Mouse (Mus musculus) left cerebral cortex, adult 8-10 months (tissue): ENCODE results near the gene Cmip. TPM values are rescaled to one million over a fixed set of nuclear protein-coding genes. Genes with fewer than 3 reads are reported as not detected.

ENCODE experiments used
- DNase-seq, 2 experiments: peaks; one replicate each; pipeline ENCODE4 v3.0.0; 2022; ENCODE audit warnings: low spot score in 2 of 2
- total RNA-seq, 4 experiments: library from RNA; stranded (reverse); gene quantifications; 2 replicates each; pipeline ENCODE4 v1.2.4; 2022

Gene Cmip
- total RNA-seq, 4 experiments from 2014 or later = 268 to 292 (median 275) TPM

DNA sequence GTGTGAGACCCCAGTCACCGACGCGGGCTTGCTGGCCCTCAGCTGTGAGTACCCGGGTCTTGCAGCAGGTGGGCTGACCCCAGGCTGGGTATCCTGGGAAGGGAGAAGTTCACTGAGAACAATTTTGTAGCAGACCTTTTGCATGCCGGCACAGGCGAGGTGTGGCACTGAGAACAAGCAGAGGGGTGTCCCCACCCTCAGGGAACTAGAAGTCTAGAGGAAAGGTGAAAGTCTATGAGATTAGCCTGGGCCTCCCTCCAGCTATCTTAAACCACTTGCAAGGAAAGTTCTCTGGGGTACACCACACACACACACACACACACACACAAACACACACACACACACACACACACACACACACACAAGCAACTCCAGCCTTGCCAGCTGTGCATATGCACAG lies 198.8 kb downstream of the Cmip start:
- no peak for DNase-seq

DNA sequence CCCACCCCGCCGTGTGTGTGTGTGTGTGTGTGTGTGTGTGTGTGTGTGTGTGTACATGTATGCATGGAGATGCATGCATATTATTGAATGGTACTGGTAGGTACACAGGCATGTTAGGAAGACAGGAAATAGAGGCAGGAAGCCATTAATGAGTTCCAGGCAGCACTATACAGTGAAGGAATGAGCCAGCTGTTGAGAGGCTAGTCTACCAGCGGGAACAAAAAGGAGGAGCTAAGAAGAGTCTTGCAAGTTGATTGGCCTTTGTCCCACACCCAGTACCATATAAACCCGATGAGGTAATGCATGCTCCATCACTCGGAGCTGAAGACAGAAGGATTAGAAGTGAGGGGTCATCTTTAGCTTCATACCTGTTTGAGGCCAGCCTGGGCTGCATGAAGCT lies 201.6 kb downstream of the Cmip start:
- DNase-seq = no peak

DNA sequence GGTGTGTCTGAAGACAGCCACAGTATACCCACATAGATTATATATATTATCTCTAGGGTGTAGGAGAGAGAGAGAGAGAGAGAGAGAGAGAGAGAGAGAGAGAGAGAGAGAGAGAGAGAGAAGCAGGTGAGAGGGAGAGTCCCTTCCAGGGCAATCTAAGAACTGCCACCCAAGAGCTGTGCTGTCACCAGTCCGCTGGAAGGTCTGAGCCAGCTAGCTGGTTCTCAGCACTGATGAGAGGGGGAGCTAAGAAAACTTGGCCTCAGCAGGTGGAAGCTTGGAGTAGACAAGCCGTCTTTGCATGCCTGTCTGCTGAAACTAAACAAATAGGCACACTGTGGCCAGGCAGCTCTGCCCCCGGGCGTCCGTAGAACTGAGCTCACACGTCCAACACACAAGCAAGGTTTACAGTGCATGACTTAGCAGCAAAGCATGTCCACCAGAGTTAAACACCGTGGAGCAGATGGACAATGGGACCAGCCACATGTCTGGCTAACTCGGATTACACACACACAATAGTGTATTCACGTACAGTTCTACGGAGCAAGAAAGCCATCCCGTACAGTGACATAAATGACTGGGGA lies 205.9 kb downstream of the Cmip start:
- DNase-seq = no peak

DNA sequence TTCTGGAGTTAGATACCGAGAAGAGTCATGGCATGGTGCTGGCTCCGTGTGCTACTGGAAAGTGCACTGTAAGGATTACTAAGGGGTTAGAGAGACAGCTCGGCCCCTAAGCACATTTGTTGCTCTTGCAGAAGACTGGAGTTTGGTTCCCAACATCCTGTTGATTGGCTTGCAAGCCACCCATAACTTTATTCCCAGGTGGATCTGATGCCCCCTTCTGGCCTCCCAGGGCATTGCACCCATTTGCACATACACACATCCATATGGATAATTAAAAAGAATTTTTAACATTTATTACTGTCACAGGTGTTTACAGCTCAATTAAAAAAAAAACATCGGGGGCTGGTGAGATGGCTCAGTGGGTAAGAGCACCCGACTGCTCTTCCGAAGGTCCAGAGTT lies 207.7 kb downstream of the Cmip start:
- no peak for DNase-seq

DNA sequence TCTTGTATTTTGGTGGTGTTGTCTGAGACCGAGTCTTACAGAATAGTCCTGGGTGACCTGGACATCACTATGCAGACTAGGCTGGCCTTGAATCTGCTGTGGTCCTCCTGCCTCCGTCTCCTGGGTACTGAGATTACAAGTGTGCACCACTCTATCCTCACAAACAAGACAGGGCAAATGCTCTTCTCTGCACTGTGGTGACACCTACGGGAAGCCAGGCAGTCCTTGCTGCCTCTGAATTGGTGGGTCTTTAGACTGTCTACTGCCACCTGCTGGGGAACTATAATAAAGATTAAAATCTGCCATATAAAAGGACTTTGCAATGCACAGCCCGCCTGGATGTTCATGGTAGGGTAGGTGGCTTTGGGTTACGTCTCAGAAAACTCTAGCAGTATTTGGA lies 208.4 kb downstream of the Cmip start:
- DNase-seq = no peak

DNA sequence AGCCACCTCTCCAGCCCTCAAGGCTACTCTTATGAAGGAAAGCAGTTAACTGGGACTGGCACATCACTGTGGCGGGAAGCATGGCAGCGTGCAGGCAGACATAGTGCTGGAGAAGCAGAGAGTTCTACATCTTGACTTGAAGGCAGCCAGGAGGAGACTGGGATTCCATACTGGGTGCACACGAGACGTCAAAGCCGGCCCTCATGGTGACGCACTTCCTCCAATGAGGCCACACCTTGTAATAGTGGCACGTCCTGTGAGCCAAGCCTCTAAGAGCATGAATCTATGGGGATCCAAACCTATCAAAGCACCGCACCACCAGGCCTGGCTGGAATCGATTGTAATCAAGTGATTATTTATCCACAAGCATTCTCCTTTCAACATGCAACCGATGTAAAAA lies 210.6 kb downstream of the Cmip start:
- DNase-seq = no peak

DNA sequence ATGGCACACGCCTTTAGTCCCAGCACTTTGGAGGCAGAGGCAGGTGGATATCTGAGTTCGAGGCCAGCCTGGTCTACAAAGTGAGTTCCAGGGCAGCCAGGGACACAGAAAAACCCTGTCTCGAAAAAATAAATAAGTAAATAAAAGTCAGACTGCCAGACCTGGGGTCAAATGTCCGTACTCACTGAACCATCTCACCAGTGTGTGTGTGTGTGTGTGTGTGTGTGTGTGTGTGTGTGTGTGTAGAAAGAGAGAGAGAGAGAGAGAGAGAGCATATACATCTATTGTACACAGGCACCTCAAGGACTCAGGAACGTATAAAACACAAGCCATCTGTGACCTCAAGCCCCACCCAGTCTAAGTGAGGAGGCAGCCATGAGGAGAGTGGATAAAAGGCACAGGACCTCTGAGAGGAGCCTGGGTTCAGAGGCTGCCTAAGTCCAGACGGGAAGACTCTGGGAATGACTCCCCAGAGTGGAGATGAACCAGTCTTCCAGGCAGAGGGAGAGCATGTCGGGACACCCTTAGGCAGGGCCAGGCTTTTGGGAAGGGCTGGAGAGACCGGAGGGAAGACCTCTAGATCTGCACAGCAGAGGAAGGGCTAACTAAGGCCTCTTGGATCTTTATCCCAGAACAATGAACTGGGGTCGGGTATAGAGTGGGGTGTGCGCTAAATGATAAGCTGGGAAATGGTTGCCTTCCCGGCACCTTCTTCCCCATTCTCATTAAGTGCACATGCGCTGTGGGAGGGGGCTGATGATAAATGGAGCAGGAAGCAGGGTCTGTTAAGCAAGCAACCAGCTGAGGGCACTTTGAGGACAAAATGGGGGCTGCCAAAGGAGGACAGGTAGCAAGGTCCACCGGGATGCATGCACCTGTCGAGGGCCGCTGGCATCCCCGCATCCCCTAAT lies 212.8 kb downstream of the Cmip start:
- no peak for DNase-seq

DNA sequence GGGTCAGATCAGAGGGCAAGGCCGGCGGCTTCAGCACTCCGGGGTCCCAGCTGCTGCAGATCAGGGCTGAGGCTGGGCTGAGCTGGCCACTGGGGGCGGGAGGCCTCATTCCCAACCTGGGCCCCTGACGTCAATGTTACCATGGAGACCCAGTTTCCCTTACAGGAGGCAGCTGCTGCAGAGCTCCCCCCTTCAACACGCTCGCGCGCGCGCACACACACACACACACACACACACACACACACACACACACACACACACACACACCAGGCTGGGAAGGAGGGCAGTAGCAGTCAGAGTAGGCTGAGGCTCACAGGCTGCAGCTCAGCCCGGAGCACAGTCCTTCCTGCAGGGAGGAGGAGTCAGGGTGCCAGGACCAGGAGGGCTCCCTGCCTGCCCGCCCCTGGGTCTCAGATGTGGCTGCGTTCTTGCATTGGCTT lies 213.5 kb downstream of the Cmip start:
- DNase-seq = peak; percentile 52 to 92

DNA sequence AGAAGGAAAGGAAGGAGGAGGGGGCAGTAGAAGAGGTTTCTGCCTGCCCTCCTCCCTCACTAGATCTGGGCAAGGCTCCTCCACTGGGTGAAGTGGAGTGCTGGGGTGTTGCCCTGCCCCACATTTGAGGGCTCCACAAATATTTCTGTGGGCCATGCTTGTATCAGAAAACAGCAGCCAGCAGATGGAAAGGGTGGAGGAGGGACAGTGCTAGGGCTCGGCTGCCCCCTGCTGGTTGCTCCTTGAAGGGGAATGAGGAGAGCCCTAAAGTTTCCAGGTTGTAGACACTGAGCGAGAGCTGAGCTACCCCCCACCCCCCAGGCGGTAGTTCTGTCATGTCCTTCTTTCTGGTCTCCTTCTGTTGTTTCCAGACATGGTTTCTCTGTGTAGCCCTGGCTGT lies 214.3 kb downstream of the Cmip start:
- peak in 1 of 2 experiments; percentile 74 for DNase-seq

DNA sequence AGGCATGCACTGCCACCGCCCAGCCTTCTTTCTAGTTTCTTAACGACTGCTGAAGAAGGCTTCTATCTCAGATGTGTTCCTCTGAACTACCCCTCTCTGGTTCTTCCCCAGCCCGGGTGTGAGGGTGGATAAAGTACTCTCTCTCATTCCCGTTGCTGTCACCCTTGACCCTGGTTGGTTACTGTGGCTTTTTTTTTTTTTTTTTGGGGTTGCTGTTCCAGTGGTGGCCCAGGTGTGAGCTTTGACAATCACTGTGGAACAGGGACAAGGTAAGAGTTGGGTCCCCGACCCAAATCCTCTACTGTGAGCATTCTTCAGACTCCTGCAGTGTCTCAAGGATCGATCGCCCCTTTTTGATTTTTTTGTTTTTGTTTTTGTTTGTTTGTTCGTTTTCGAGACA lies 214.8 kb downstream of the Cmip start:
- DNase-seq = no peak

DNA sequence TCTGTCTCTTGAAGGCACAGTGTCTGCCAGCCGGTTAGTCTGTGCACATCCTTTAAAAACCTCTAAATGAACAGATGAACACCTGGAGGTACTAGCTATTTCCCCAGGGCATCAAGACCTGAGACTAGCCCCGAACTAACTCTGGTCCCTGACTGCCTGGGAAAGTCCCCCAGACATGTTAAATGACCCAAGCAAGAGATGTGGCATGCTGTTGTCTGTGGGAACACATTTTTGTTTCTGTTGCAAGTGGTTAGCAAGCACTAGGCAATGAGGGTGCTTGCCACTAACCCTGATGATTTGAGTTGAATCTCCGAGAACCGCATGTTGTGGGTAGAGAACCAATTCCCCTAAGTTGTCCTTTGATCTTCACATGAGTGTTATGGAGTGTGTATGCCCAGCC lies 215.5 kb downstream of the Cmip start:
- no peak for DNase-seq

DNA sequence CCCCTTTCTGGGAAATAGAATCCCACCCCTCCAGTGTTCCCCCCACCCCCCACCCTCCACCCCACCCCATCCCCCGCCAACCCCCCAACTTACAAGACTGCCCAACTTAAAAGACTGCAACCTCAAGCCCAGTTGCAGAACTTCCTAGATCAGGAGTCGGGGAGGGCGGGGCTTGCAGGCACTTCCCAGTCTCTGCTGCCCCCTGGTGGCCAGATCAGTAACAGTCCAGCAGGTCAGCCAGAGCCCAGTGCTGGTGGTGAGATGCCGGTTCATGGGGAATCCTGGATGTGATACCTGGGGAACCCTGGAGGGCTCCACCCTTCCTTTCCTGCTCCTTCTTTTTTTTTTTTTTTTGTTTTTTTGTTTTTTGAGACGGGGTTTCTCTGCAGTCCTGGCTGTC lies 218.1 kb downstream of the Cmip start:
- peak; percentile 73 for DNase-seq

DNA sequence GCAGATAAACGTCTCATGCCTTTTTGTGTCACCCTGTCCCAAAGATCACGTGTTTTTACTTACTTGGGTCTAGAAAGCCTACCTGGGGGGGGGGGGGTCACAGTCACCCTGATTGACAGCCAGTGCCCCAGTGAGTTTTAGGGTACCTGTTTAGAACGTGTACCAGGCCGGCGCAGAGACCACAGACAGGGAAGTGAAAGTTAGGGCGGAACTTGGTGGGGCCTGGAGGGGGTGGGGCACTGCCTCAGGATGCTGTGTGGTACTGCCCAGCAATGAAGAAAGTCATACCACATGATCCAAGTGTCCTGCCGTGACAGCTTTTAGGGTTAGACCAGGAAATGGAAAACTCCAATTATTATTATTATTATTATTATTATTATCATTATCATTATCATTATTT lies 219.0 kb downstream of the Cmip start:
- DNase-seq = no peak

DNA sequence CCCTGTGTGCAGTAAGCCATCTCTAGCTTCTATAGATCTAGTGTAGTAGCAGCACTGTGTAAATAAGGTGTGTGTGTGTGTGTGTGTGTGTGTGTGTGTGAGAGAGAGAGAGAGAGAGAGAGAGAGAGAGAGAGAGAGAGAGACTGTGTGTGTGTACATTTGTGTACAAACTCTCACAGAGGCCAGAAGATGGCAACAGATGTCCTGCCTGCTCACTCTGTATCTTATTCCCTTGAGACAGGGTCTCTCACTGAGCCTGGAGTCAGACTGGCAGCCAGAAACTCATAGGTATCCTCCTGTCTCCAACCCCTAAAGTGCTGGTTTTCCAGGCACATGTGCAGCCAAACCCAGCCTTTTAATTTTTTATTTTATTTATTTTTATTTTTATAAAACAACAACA lies 221.2 kb downstream of the Cmip start:
- DNase-seq = no peak

DNA sequence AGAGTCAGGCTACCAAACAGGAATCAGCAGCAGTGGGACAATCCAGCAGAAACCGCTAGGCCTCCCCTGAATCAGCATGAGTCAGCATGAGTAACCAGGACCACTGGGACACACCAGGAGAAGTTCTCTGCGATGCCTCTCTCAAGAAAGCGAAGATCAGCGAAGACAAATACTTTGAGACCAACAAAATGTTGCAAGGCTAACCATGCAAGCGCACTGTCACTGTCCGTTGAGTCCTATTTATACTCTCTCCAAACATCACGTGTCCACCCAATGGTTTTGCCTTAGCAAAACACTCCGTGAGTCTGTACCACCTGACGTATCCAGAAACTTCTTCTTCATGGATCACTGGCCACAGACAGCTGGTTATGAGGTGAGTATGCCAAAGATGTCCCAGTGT lies 223.1 kb downstream of the Cmip start:
- no peak for DNase-seq

DNA sequence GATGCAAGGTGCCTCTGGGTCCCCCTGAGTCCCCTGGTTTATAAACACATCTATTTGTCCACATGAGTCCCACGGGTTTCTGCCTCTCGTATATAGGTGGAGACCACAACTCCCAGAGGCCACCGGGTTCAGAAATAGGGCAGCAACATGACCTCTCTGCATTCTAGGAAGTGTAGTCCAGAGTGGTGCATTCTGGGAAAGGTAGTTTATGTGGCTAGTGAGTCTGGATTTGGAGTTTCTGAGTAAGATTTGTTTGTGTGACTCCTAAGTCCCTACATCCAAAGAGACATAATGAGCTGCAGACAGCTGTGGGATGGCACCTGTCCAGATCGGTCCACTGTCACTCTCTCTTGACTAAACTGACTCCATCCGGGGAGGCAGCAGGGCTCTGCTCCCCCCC lies 223.7 kb downstream of the Cmip start:
- no peak for DNase-seq

DNA sequence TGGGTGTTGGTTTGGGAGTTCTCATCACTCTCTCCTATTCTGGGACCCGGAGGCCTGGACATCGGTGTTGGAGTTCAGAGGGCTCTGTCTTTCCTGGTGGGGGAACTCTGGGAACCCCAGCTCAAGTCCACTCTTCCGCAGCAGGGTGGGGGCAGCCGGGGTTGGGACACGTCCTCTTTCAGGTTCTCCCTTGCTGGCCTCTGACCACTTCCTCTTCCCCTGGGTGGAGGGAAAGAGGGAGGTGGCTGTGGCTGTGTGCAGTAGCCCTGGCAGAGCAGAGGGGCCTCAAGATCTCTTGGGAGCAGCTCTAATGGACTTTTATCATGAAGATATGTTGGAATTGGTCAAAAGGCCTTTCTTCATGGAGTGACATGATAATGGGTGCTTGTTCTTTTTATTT lies 225.0 kb downstream of the Cmip start:
- no peak for DNase-seq

DNA sequence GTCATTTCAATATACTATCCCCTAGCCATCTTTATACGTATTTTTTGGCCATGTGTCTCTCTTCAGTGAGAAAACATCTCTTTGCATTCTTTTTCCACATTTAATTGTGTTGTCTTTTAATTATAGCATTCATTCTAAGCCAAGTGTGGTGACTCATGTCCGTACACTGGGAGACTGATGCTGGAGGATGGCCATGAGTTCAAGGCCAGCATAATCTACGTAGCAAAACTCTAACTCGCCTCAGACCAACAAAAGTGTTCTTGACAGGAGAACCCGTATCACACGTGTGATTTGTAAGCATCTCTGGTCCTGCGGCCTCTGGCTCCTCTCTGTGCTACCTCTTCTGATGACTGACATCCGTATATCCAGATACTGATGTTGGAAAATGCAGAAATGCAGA lies 227.9 kb downstream of the Cmip start:
- DNase-seq = no peak

DNA sequence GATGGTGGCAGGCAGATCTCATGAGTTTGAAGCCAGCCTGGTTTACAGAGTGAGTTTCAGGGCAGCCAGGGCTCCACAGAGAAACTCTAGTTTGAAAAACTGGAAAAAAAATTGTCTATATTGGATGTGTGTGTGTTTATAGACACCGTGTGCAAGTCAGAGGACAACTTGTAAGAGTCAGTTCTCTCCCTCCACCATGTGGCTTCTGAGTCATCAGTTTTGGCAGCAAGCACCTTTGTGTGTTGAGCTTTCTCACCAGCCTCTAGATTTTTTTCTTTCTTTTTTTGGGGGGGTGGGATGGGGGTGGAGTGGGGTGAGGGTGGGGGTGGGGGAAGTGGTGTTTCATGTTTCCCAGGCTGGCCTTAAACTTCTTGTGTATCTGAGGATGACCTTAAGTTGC lies 228.5 kb downstream of the Cmip start:
- DNase-seq = no peak

DNA sequence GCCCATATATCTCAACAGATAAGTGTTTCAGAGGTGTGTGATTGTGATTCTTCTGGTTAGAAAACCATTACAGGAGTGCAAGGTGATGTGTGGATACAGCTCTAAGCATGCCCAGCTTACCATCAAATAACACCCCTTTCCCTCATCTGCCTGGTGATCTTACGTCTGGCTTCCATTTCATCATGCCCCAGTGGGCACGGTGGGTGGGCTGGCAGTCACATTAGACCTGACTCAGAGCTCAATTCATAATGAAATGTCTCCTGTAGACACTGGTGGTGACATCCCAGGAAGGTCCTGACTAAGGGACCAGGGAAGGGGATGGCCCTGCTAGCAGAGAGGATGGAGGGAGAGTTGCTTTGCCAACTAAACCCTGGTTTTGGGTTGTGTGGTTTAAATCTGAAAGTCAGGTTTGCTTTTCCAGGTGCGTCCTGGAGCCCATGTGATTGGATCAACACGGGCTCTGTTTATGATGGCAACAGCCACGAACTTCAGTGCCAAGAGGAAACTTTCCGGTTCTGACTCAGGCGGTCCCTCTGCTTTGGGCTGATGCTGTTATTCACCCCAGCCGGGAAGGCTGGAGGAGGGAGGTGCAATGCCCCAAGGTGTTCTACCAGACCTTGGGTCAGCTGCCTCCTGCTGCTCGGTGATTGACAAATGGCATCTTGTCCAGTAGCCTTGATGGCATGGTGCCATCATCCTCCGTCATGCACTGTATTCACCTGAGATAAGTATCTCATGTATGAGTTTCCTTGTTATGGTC lies 231.6 kb downstream of the Cmip start:
- DNase-seq = no peak

DNA sequence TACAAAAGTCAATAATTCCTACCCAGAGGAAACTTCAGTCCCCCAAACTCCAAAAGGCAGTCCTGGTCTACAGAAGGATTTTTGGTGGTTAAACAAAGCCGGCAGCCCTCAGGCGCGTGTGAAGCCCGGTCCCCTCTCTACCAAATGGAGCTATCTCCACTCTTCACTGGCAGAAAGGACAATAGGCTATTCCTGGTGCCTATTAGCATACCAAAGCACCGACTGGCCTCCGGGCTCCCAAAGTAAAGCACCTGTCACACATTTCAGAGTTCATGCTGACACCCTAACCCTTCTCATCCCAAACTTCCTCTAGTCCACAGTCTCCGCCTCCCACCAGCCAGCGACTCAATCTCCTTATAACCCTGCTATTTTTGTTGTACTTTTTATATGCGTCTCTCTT lies 236.7 kb downstream of the Cmip start:
- no peak for DNase-seq

DNA sequence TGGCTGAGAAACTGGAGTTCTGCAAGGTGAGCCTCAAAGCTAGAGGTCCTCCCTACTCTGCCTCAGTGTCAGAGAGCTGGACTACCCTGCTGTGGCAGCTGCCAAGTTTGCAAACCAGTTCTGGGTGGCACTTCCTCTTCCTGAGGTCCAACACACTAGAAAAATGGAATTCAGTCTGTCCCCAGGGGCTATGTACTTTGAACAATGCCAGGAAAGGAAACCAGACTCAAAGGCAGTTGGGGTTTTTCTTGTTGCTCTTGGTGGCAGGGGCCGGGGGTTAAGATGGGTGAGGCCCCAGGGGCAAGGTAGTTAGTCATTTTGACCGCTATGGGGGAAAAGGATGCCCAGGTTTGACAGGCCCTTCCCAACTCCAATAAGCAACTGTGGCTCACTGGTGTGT lies 238.0 kb downstream of the Cmip start:
- no peak for DNase-seq
